Mouse (Mus musculus) limb, embryonic 14.5 days (tissue): ENCODE measurements around the gene Slc37a1. TPM values are rescaled to one million over a fixed set of nuclear protein-coding genes. Genes with fewer than 3 reads are reported as not detected.

ENCODE experiments used
- ATAC-seq: fragments of 200-750 bp; cut with Nextera tagmentation; 2 replicates; pipeline ENCODE4 v1.8.0; 2017; ENCODE audit warnings: low read depth, moderate number of reproducible peaks, moderate TSS enrichment; ENCODE audit not compliant: low FRiP score
- DNase-seq: peaks from one replicate; pipeline ENCODE4 v3.0.0-alpha.2; 2015; ENCODE audit warnings: low spot score
- H3K27ac ChIP-seq: fragments of 300-500 bp; sonication (generic); replicated peaks from 2 replicates; pipeline ENCODE4 v1.5.1; 2014; ENCODE audit warnings: low read depth, mild to moderate bottlenecking, low read length, moderate library complexity, mixed read lengths
- H3K27me3 ChIP-seq: fragments of 300-500 bp; sonication (generic); 2 replicates; pipeline ENCODE4 v1.6.1; 2014; ENCODE audit warnings: low read length, mixed read lengths; ENCODE audit not compliant: control insufficient read depth, insufficient read depth
- H3K36me3 ChIP-seq: fragments of 300-500 bp; sonication (generic); 2 replicates; pipeline ENCODE4 v1.6.1; 2014; ENCODE audit warnings: mild to moderate bottlenecking, low read length, moderate library complexity, mixed read lengths; ENCODE audit not compliant: control insufficient read depth, insufficient read depth
- H3K4me1 ChIP-seq: fragments of 300-500 bp; sonication (generic); 2 replicates; pipeline ENCODE4 v1.6.1; 2014; ENCODE audit warnings: antibody characterized with exemption, low read length, mixed read lengths; ENCODE audit not compliant: control insufficient read depth, insufficient read depth
- H3K4me2 ChIP-seq: fragments of 300-500 bp; sonication (generic); replicated peaks from 2 replicates; pipeline ENCODE4 v1.6.1; 2014; ENCODE audit warnings: low read depth, mild to moderate bottlenecking, low read length, moderate library complexity; ENCODE audit not compliant: severe bottlenecking
- H3K4me3 ChIP-seq: fragments of 300-500 bp; sonication (generic); replicated peaks from 2 replicates; pipeline ENCODE4 v1.5.1; 2014; ENCODE audit warnings: low read length
- H3K9ac ChIP-seq: fragments of 300-500 bp; sonication (generic); 2 replicates; pipeline ENCODE4 v1.6.1; 2014; ENCODE audit warnings: mild to moderate bottlenecking, low read depth, low read length, moderate library complexity; ENCODE audit not compliant: severe bottlenecking
- H3K9me3 ChIP-seq: fragments of 300-500 bp; sonication (generic); 2 replicates; pipeline ENCODE4 v1.6.1; 2016; ENCODE audit warnings: low read length; ENCODE audit not compliant: control insufficient read depth
- POLR2A ChIP-seq: fragments of 200-500 bp; IDR thresholded peaks from 2 replicates; pipeline ENCODE4 v1.8.0; 2012; ENCODE audit warnings: inconsistent platforms, mild to moderate bottlenecking, moderate library complexity, borderline replicate concordance; ENCODE audit not compliant: insufficient read depth, insufficient read length; ENCODE audit errors: extremely low read depth
- WGBS: fragments of 180-500 bp; shearing (Covaris S2); extraction: QIAGEN DNeasy Blood & Tissue Kit; methylation state at CpG from one replicate; pipeline ENCODE4 v1.1.7; 2014; 5-methylcytosine and 5-hydroxymethylcytosine counted together
- polyA plus RNA-seq, 2 experiments: library from polyadenylated mRNA; depleted of rRNA in 1 of 2; stranded (reverse) in 1 of 2; unstranded in 1 of 2; fragments of >200 nt; fragmentation: Nextera tagmentation in 1 of 2; extraction: Ambion mirVana in 1 of 2; gene quantifications; 2 replicates each; pipeline versions ENCODE4 v1.2.1 to v1.2.3; 2012 to 2014

The Slc37a1 gene
- polyA plus RNA-seq, 2 experiments = 1.6 to 2.4 TPM

GRCm38 (mm10) chr17:31282687-31283053 lies 3.9 kb upstream of the Slc37a1 start:
- Histone ChIP-seq H3K27me3 (no peaks in the 10 kb centered on the region), H3K9me3 (no peaks in the 10 kb centered on the region), H3K4me3 (no peak overlapping the region), H3K9ac (no peak overlapping the region), H3K36me3 (no peaks in the 10 kb centered on the region), H3K4me2 (no peak overlapping the region), H3K27ac (no peak overlapping the region), H3K4me1 (no peaks in the 10 kb centered on the region)
- TF ChIP-seq POLR2A = no peak
- WGBS = 30% methylated on average over 7 of the region's 7 CpGs
- no peak for ATAC-seq
- no peak for DNase-seq

GRCm38 (mm10) chr17:31285867-31286266 lies 725 bp upstream of the Slc37a1 start:
- no peak for DNase-seq

DNA sequence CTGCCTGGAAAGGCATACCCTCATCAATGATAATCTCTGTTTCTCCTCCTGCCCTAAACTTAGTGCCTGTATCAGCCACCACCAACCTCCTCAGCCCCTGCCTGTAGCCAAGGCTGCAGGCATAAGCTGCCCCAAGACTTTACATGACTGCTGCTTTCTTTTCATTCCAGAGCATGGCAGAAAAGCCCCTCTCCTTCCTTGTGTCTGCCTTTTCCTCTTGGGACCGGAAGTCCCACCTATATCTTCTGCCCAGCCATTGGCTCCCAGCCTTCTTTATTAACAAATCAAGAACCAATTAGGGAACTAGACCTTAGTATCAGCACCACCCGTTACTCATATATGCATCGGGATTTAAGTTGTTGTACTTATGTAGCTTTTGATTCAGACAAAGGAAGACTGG lies 624 bp downstream of the Slc37a1 start:
- ATAC-seq (no peak), DNase-seq (no peak)
- TF ChIP-seq POLR2A = no peak
- H3K4me3 ChIP-seq = no peak overlapping the region
- no peaks in the 10 kb centered on the region for H3K9me3 ChIP-seq
- H3K36me3 ChIP-seq = no peaks in the 10 kb centered on the region
- no peak overlapping the region for H3K9ac ChIP-seq
- WGBS = 89% methylated on average over 3 of the region's 3 CpGs
- no peaks in the 10 kb centered on the region for H3K4me1 ChIP-seq
- H3K4me2 ChIP-seq = no peak overlapping the region
- no peaks in the 10 kb centered on the region for H3K27me3 ChIP-seq
- no peak overlapping the region for H3K27ac ChIP-seq

More at GRCm38 (mm10) chr17:31285867-31286266, 725 bp upstream of the Slc37a1 start:
- TF ChIP-seq POLR2A = no peak
- Histone ChIP-seq H3K4me2 (no peak overlapping the region), H3K9me3 (no peaks in the 10 kb centered on the region), H3K36me3 (no peaks in the 10 kb centered on the region), H3K4me1 (no peaks in the 10 kb centered on the region), H3K9ac (no peak overlapping the region), H3K27me3 (no peaks in the 10 kb centered on the region), H3K4me3 (no peak overlapping the region), H3K27ac (no peak overlapping the region)
- no peak for ATAC-seq
- WGBS = 73% methylated on average over 2 of the region's 2 CpGs

- Histone ChIP-seq H3K4me2 (no peak overlapping the region), H3K9me3 (no peaks in the 10 kb centered on the region), H3K9ac (no peak overlapping the region), H3K27me3 (no peaks in the 10 kb centered on the region), H3K27ac (no peak overlapping the region), H3K36me3 (no peaks in the 10 kb centered on the region), H3K4me1 (no peaks in the 10 kb centered on the region), H3K4me3 (no peak overlapping the region)
- no peak for ATAC-seq
- no peak for DNase-seq
- 58% methylated on average over 7 of the region's 7 CpGs for WGBS
- no peak for TF ChIP-seq POLR2A
These were observed 2.6 kb downstream of the Slc37a1 start for GRCm38 (mm10) chr17:31288999-31289726.

- Histone ChIP-seq H3K27me3 (peaks cover 5% of the 10 kb centered on the region), H3K4me1 (no peaks in the 10 kb centered on the region), H3K4me3 (no peak overlapping the region), H3K36me3 (no peaks in the 10 kb centered on the region), H3K27ac (no peak overlapping the region), H3K4me2 (no peak overlapping the region), H3K9me3 (no peaks in the 10 kb centered on the region), H3K9ac (no peak overlapping the region)
- ATAC-seq = no peak
- TF ChIP-seq POLR2A = no peak
- DNase-seq = no peak
These were observed 3.7 kb downstream of the Slc37a1 start for GRCm38 (mm10) chr17:31290311-31290710.
